Mouse (Mus musculus): ENCODE data around the gene Efna5. TPM values are rescaled to one million over a fixed set of nuclear protein-coding genes. Genes with fewer than 3 reads are reported as not detected.

Efna5 gene
- polyA plus RNA-seq, 3 experiments from 2014 or later: 0.13 TPM; not detected in 1

DNA sequence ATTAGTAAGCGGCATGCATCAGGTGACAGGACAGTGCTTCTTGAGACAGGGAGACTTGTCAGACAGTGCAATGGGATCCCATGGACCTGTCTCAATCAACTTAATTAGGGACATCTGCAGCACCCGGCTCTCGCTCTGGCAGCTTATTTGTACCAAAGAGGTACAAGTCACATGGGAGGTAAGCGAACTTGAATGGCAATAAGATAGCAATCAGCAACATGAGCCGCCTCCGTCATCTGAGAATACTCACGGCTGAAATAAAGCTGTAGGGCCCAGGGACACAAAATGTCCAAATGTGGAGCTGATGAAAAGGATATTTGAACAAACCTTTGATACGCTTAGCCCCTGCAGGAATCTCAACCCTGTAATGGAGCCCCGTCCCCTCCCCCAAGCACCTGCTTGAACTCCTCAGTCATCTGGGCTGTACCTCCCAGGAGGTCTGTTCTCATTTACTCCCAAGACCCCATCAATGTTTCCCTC is 186.1 kb downstream of the Efna5 start:
- no peak for ATAC-seq

DNA sequence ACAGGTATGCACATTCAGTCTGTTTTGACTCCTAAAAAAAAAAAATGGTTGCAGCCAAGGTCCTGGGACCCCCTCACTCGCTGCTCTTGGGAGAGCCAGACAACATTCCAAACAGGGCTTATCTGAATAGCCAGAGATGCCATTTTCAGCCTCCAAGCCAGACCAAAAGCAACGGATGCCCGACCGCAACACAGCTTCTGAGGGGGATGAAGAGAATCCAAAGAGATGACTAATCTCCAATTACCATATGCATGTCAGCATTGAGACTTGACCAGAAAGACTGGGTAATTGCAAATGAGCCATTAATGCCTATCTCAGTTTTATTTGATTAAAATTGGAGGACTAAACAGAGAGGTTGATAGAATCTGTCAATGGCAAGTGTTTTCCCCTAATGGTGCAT is 188.9 kb downstream of the Efna5 start:
- ATAC-seq: no peak

DNA sequence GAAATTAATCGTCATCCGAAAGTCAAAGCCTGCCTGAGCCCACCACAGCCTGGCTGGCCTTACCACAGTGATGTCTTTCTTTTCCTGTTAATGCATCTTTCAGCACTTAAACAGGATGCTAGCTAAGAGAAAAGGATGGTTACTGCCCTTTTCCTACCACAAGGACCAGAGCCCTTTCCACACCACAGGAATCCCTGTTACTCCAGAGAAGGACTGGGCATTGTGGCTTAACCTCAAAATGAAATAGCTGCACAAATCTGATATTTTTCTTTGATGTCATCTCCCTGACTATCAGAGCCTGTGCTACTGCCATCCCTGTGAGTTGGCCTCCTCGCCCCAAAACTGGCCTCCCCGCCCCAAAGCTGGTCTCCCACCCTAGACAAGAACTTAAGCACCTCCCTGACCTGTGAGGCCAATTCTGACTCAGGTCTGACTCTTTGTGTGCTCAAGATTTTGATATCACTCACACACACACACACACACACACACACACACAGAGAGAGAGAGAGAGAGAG is 189.9 kb downstream of the Efna5 start:
- no peak for ATAC-seq

DNA sequence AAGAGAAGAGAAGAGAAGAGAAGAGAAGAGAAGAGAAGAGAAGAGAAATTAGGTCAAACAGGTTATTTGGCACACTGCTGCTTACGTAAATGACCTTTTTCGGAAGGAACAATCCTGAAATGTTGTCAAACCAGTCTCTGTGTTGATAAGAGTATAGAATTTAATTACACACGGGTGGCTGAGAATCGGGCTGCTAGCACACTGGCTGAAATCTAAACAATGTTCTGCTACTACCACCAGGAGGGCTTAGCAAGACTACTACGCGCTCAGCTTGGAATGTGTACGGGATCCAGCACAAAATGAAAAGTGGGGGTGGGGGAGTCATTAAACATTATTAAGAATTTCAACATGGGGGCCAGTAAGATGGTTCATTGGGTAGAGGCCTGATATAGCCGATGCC is 190.9 kb downstream of the Efna5 start:
- ATAC-seq: no peak

DNA sequence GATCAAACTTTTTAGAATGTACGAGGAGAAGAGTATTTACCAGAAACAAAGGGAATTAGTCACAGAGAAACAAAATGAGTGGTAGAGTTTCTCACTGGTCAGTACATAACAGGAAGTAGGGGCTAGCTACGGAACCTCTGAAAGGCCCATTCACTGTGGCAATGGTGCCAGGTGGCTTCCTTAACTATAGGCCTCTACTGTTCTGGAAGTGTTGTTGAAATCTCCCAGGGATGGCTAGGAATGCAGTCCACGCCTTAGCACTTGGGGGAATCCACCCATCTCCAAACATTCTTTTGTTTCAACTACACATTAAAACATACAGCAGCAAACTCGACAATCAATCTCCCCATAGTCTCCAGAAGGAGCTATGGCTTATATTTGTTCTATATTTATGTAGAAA is 191.5 kb downstream of the Efna5 start:
- no peak for ATAC-seq

DNA sequence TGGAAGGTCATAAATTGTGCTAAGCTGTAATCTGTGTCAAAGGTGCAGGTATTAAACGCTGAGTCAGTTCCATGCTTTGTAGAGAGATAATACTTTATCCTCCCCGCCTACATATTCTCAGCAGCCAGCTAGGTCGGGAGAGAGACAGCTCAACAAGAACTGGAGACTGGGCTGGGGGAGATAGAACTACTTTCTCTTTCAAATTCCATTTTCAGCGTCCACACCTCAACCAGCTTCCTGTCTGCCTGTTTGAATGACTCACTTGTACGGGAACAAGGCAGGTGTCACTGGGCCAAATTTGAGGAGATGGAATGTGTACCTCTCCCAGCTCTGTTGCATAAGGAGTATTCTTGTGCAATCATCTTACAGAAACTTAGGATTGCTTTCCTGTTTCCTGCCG is 193.7 kb downstream of the Efna5 start:
- ATAC-seq: no peak

DNA sequence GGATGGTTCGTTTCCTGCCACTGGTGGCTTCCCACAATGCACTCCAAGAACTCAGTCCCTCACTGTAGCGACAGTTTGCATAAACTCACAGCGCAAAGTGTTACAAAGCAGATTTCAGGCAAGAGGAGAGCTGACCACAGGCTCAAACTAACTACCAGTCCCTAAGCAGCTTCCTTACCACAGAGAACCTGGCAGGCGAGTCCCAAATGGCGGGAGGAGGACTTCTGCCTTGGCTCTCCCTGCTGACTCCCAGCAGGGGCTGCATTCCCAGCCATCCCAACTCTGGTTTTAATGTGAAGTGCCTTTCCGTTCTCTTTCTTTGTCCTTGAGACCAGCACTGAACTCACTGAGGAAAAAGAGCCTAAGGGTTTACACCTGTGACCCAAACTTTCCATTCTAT is 195.9 kb downstream of the Efna5 start:
- ATAC-seq: no peak

DNA sequence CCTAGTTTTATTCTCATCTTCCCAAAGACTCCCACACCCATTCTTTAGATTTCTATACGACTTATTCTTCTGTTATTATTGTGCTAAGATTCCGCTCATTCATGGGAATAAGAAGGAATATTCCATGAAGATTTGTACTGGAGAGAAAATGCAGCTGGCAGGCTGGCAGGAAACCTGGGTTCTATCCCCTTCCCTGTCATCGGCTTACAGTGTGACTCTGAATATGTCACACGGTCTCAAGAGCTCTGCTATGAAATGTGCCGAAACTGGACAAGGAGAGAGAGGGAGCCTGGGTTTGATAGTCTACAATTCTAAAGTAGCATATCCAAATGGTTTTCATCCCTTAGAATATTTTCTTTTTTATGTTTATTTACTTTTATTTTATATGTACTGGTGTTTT is 198.0 kb downstream of the Efna5 start:
- no peak for ATAC-seq

DNA sequence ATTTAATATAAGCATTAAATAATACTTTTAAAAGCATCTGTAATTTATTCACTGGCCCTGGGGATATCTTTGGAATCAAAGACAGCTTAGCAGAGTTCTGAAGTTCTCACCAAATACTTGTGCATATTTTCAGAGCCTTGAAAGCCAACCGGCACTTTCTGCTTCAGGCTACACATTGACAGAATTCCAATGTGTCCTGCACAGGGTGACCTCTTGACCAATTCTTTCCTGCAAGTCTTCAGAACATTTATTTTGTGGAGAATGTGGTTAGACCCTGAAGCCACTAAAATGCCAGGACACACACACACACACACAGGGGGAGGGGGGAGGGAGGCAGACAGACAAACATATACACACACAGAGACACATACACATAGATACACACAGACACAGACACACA is 199.4 kb downstream of the Efna5 start:
- no peak for ATAC-seq

DNA sequence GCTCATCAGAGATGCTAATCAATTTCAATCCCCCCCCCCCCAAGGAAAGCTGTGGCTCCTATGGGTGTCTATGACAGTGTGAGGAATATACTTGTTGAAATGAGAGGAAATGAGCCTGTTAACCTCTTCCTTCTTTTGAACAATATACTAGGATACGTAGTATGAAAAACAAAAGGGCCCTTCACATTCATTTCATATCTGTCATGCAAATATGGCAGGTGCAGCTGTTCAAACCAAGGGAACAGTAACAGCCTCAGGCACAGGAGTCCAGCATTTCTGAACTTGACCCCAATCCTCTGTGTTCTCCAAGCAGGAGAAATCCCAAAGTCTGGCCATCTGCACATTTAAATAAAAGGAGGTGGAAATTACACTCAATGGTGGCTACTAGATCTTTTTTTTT is 200.4 kb downstream of the Efna5 start:
- ATAC-seq: no peak

DNA sequence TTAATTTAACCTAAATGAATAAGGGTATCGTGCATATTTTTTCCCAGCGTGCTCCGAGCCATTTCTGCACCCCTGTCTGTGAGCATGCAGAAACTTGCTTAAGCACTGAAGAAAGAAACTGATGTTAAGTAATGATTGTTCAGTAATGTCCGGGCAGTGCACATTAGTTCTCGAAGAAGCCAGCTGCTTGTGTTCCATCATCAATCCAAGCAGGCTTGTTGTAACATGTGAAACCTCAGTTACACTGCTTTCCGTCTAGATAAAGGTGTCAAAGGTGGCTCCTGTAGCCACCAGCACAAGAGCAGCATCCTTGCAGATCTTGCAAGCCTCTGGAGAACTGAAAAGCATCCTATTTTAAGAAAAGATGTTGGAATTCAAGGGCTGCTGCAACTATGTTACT is 204.3 kb downstream of the Efna5 start:
- ATAC-seq: no peak

DNA sequence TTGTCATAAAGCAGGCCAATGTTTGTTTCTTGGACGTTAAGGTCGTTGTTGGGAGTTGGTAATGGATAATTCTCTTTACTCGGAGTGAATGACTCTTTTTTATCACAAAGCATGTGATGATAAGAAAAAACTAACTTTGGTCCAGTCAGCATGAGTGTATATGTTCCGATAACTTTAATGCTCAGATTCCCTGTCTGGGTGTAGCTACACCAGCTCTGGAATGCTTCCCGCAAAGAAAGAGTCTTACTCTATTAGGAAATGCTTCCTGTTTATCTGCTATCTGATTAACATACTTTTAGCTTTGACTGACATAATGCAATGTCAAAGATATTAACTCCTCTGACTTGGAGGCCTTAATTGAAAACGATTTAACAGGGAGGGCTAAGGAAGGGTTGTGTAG is 204.7 kb downstream of the Efna5 start:
- no peak for ATAC-seq

DNA sequence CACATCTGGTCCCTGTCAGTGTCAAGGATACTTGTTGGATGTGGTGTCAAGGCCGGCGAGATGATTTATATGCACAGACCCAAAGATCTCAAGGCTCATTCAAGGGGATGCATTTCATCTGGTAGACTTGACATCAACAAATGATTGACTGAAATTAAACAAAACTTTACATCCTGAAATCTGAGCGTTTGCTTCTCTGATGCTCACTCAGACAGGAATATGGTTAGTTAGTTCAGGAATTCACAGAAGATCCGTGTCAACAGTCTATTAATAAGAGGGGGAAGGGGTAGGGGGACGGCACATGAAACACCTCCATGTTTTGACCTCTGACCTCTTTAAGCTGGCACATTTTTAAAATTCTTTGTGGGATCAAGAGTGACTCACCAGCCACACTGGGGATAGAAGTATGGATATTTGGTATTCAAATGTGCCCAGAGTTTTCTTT is 205.3 kb downstream of the Efna5 start:
- no peak for ATAC-seq

DNA sequence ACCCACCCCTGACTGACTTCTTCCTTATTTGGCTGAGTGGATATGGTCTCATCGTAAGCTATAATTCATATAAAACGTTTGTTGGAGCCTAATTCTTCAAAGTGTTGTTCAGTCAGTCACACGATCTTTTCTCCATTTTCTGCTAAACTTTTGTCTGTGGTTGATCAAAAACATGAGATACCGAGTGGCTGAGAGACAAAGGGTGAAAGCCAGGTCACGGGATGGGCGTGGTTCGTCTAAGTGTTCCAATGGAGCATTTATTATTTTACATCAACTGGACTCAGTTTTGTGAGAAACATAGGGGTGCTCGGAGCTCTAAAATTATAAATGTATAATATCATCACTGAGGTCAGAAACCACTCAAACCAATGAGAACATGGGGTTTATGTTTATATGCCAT is 209.0 kb downstream of the Efna5 start:
- no peak for ATAC-seq

DNA sequence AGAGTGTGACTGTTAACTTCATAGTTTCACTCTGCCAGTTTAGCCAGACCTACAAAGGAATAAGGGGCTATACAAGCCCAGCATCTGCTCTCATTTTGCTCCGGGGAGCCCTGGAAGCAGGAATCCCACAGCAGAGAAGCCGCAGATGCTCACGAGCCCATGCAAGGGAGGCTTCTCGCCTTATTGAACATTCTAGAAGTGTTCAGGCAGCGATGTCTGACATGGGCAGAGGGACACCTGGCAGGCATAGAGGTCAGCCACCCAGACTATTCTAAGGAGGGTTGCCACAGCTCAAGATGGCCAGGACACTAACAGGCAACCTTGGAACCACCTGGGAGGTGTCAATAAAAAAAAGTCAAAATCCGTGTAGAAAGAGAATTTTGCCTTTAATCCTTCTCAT is 214.4 kb downstream of the Efna5 start:
- ATAC-seq: no peak

DNA sequence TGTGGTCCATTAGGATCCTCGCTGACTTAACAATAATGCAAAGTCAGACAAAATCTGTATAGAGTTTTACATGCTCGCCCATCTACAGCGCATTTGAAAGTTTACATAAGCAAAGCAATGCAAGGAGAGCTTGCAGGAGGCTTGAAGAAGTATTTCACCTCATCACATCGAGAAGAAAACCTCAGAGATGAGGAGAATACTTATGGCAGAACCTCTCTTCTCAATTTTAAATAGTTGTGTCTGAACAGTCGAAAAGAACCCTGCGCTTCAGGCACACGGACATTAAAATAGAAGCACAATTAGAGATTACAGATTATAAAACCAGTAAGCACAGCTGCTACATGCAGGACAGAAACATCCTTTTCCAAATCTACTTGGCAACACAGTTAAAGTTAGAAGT is 215.3 kb downstream of the Efna5 start:
- no peak for ATAC-seq

DNA sequence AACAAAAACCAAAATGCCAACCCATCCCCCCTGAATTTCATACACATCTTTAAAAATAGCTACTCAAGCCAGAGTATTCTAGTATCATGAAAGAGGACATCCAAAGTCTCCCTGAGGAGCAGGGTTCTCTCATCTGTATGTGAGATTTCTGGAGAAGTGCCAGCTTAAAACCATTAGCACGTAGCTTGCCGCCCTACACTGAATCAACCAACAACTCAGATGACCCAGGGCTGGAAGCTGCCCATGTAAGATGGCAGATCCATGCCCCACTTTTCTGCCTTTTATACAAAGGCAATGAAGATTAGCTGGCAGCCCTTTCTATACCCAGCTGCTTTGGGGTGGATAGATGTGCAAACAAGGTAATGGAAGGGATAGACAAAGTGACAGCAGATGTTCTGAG is 216.4 kb downstream of the Efna5 start:
- ATAC-seq: no peak

DNA sequence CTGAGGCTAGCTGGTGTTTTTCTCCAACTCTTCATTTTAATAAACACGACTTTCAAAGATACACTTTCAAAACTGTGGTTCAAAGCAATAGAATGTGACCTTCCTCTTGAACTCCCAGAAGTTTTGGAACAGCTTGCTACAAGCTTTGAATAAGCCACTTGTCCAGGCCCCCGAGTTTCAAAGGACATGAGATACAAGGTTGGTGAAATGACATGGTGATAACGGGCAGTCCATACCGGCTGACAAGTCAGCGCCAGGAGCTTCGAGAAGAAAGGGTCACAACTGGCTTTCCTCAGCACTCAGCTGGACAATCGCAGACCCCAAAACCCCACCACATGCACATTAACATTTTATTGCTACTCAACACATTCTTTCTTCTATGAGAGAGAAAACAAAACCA is 219.3 kb downstream of the Efna5 start:
- ATAC-seq: no peak

DNA sequence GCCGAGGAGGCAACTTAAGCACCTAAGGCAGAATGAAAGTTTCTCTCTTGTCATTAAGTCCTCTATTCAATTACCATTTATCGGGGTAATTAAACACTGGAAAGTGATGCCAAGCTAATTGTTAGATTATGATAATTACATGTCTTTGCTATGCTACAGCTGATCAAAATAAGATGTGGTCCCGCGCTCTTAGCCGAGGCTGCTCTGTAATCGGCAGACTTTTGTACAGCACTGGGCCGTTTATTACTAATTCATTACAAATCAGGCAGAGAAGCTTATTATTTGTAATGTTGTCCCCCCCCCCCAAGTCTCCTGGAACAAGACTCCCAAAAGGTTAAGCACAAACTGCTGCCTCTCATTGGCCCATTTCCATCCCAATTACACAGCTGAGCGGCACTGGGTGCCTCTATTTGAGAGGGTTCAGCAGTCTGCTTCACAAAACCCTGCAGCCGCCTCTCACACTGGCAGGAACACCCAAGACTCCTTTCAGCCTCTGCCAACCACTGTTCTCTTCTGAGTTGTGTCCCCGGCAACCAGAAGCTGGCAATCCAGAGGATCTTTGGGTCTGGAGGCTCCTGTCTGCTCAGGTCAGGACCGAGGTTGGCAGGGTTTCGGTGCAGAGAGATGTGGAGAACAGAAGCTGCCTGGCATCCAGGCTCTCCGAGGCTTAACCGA is 221.5 kb downstream of the Efna5 start:
- no peak for ATAC-seq

DNA sequence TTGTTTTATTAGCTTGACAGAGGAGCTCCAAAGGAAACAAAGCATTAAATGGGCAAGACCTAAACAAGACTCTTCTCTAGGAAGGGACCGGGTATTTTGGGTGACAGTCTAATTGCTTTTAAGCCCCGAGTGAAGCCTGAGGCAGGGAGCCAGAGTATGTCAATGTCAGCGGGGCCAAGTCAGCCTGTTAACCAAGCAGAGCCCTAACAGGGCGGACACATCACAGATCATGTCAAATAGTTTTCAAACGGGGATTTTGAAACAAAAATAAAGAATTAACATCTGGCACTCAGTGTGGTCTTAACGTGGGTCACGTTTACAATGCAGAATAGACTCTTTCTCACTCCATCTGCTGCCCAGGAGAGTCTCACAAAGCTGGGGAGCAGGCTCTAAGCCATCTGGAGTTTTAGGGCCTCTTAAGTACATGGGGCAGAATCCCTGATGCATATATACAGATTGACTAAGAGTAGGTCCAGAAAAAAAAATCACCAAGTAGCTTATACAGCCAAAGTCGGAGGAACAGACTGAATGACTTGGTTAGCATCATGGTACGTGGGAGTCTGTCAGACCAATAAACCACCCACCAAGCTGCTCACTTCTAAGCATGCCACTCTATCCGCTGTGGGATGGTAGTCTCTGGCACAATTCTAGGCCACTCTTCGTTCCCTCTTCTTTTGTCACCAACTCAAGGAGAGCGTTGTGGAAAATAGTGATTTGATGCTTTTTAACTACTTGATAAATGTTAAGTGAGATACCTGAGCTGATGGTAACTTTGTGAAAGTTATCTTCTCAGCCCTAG is 223.1 kb downstream of the Efna5 start:
- no peak for ATAC-seq

DNA sequence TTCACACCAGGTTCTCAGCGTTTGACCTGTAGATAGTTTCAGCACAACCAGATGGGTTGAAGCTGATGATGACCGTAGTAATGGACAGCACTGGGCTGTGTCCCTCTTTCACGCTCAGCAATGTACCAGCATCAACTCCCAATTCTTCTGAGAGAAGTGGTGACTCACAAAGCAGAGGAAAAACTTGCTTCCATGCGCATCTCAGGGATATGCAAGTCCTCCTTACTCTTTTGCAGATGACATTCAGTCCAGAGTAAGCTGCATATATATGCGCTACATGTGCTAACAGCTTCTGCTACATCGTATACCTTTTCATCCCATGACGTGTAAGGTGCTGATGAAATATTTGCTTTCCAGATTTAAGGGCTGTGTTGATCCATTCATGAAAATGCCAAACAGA is 224.1 kb downstream of the Efna5 start:
- no peak for ATAC-seq

DNA sequence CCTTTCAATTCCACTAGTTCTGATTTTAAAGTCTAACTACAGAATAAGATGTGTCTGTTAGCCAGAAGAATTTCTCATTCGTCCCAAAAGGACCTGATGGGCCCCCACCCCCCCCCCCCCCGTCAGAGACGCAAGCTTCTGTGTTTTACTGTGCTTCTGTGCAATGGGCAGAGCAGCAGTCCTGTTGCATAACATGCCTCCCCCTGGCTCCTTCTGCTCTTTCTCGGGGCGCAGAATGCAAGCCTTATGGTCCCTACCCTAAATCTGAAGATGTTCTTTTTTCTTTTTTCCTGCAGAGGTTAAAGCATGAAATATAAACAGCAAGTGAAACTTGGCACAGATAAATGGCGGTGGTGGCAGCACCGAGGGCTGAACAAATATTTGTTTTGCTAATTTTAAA is 224.5 kb downstream of the Efna5 start:
- no peak for ATAC-seq

DNA sequence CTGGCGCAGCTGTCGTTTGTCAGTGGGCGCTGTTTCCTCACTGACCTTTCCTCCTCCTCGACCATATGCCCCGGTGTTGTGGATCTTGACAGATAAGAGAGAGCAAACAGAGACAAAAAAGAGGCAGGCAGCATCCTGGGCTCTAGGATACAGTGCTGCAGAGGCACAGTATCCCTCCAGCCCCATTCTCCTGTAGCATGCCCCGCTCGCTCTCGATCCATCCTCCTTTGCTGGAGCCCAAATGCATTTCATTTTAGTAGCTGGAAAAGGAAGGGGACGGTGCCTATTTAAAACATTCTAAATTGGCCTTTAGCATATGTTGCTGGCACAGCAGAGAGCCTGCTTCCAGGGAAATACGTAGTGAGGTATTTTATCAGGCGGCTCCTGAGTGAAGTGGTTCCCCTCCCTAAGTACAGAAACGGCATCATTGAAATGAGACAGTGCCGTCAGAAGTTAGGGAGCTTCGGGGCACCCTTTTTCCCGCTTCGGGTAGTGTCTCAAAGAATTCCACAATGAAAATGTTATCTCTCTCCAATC is 225.2 kb downstream of the Efna5 start:
- no peak for ATAC-seq

DNA sequence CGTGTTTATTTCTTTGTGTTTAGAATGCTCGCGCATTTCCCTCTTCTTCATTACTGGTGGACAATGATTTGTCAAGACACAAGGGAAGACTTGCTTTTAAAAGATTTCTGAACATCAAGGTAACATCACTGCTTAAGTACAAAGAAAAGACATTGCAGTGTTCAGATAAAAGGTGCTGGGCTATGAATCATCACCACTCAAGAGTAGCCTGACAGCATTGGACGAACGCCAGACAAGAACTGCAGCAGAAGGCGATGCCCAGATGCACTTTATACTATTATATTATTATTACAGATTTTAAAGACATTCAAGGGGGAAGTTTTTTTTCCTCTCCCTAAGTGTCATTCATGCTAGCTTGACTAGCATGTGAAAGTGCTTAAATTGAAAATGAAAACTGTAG is 228.7 kb downstream of the Efna5 start:
- no peak for ATAC-seq

Data from inflammation-experienced regulatory T-cells, adult 6 months (primary cell).